Mouse (Mus musculus) neural tube, embryonic 10.5 days (tissue): ENCODE data around the gene Tnfrsf11a.
A peak's percentile ranks its signal among the peaks of the same experiment; 100 is the strongest.

Experiments used
- DNase-seq: peaks from one replicate; pipeline ENCODE4 v3.0.0-alpha.2; 2017; ENCODE audit warnings: low spot score; ENCODE audit errors: extremely low spot score

The Tnfrsf11a gene

DNA sequence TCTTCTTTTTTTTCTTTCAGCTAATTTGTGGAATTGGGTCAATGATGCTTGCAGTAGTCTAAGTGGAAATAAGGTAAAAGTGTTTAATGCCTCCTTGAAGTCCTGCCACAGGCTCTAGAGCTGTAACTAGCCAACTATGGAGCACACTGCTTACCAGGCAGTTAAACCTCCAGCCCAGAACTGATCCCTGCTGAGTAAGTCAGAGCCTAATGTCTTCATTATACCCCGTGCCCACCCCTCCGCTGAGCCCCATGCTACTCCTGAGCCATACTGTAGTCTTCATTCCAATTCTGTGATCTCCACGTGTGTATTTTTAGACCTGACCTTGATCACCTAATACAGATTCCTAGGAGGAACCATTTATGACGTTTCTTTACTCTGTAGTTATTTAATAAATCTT, 44.5 kb downstream of the Tnfrsf11a start:
- DNase-seq = no peak

DNA sequence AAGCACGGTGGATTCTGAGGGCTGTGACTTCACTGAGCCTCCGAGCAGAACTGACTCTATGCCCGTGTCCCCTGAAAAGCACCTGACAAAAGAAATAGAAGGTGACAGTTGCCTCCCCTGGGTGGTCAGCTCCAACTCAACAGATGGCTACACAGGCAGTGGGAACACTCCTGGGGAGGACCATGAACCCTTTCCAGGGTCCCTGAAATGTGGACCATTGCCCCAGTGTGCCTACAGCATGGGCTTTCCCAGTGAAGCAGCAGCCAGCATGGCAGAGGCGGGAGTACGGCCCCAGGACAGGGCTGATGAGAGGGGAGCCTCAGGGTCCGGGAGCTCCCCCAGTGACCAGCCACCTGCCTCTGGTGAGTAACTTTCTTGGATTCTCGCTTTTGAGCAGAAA, 46.9 kb downstream of the Tnfrsf11a start:
- no peak for DNase-seq

DNA sequence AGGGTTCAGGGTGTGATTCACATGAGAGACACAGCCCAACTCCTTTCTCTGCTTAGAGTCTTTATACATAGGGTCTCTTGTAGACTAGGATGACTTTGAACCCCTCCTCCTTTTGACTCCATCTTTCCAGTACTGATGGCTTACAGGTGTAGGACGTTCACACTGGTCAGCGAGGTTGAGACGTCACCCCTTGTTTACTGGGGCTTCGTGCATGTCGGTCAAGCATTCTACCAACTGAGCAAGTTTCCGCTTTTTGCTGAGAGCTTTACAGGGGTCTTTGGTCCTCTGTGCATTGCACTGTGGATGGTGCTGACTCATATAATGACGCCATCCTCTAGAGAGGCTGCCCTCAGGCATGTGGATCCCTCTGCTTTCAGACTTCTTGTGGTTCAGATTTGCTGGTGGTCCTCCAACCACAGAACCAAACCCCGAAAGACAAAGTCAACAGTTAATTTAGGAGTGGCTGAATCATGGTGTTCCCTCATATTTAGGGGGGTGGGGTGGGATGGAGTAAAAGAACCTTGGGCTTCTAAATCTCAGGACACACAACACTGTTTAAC, 47.3 kb downstream of the Tnfrsf11a start:
- no peak for DNase-seq

DNA sequence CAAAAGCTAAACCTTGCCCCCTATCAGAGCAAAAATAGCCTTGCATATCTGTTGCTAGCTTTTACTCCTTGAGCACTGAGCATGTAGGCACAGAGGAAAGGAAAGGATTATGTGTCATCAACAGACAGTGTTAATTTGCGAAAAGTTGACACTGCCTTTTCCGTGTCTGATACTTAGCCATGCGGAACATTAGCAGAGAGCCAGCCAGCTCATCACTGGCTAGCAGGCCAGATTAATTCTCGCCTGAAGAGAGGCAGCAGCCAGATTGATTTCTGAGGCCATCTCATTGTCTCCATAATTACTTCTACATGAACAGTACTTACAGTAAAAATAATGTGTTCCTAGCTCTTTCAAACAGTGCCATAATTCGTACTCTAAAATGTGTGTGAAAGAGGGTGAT, 48.7 kb downstream of the Tnfrsf11a start:
- DNase-seq = no peak

DNA sequence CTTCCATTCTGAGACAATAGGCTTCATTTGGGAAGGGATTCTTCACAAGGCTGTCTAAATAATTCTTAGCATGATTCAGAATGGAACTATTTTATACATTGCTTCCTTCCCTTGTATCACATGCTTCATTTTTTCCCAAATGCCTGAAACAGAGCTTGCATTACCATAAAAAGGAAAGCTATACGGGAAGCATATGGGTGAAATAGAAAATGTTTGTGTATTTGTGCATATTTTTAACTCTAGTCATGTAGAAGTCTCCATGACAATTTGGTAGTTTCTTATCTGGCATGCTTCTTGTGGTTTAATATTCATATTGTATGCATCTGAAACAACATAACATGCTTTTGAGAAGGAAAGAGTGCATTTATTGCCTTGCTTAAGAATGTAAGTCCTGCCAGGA, 52.3 kb downstream of the Tnfrsf11a start:
- no peak for DNase-seq

DNA sequence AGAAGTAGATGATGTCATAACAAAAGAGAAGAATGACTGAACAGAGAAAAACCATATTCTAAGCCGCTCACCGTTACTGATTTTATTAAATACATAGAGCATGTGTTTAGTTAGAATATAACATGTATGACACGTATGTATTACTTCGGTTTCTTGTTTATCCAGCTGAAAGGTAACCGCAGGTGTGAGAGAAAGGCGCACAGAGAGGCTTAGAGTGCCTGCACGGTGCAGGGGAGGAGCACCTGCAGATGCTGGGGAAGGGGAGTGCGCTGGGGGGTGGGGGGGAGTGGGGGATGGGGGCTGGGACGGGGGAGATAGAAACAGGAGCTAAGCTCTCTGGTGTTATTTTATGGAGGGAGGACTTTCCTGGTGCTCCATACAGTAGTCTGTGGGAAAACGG, 62.4 kb downstream of the Tnfrsf11a start:
- no peak for DNase-seq

DNA sequence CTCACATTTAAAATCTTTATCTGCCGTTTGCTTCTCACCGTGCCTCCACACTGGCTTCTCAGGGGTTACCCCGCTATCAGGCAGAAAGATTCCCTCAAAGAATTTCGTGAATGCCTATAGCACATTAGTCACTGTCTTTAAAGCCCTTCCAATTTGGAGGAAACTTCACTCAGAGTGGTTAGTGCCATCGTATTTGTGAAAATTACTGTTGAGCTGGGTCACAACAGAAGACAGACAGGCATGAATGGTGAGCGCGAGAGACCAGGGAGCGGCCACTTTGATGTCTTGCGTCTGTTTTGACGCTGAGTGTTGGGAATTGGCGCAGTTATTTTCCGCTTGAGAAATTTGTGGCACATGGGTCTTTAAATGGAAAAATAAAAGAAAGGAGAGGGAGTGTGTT, 62.9 kb downstream of the Tnfrsf11a start:
- DNase-seq = peak; percentile 28

DNA sequence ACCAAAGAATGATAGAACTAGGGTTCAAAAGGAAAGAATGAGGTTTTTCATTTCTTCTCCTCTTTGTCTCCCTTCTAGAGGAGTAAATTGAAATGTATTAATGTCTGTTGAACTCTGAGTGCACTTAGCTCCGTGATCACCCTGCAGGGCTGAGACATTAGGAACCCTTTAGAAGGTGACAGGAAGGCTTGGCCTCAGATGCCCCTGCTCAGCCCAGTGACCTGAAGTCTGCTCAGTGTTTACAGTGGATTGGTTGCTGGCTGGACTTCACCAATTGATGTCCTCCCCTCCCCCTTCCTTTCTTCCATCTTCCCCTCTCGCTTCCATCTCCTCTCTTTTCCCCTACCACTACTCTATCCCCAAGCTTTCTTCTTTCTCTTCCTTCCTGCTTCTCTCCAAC, 63.3 kb downstream of the Tnfrsf11a start:
- DNase-seq = peak; percentile 25

DNA sequence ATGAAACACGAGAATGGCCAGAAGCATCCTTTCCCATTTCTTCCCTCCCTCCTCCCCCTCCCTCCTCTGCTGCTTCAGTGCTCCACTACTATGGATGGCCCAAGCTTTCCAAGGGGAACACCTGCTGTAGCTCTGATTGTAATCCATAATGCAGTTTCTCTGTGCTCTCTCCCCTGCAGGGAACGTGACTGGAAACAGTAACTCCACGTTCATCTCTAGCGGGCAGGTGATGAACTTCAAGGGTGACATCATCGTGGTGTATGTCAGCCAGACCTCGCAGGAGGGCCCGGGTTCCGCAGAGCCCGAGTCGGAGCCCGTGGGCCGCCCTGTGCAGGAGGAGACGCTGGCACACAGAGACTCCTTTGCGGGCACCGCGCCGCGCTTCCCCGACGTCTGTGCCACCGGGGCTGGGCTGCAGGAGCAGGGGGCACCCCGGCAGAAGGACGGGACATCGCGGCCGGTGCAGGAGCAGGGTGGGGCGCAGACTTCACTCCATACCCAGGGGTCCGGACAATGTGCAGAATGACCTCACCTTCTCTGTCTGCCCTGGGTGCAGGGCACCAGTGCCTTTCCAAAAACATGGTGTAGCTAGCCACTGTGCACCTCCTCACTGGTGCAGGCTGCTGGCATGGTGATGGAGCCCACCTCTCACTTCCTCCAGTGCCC, 64.0 kb downstream of the Tnfrsf11a start:
- DNase-seq = peak; percentile 21

DNA sequence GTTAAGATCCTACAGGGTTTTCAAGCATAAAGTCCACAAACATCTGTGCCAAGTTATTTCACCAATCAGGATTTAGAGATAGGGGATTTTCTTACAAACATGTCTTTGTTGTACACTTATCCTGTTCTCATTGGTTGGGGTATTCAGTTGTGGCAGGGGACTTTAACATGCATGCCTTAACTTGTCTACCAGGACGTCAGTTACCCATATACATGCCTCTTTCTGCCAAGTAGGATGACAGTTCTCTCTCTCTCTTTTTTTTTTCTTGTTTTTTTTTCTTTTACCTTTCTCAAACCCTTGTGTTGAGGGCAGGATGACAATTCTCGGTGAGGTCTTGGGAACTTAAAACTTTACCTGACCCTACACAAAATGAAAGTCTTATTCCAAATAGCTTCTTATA, 65.9 kb downstream of the Tnfrsf11a start:
- no peak for DNase-seq

DNA sequence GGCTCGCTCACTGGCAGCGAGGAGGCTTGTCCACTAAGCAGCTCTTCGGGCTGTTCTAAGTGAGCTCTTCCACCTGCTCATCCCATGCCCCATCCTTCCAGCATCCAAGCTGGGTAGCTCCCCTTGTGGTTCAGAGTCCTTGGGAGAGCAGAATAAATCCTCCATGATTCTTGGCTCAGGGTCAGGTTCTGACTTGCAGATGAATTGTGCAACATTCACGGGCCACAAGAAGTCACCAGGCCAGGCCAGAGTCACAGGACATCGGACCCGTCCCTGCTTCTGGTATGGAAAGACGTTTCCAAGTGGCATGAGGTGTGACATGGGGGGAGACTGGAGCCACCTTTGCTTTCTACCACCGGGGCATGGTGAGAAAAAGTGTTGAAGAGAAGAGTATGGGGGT, 68.3 kb downstream of the Tnfrsf11a start:
- no peak for DNase-seq

DNA sequence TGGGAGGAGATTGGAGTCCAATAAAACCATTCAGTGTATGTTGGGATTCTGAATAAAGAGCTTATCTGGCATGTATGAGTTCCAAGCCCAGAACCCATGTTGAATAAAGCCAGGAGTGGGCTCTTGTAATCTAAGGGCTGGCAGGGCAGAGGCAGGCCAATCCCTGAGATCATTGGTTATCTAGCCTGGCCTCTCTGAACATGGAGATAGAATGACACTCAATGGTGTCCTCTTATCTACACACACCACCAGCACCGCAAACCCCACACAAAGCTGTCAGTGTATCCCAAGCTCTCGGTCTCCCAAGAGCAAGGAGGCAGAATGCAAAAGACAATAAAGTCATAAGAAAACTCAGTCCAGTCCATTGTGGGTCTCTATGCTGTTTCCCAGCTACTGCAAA, 70.8 kb downstream of the Tnfrsf11a start:
- no peak for DNase-seq

DNA sequence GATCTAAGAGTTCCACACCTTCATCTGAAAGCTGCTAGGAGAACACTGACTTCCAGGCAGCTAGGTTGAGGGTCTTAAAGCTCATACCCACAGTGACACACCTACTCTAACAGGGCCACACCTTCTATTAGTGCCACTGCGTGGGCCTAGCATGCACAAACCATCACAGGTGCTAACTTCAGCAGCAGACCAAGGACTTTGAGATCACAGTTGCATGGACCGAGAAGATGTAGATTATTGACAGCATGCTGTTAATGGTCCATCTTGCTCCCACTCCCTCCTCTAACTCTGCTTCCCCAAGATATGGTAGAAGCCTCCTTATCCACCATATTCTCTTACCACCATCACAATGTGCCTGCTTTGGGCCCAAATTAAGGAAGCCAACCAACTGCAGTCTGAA, 79.2 kb downstream of the Tnfrsf11a start:
- DNase-seq = no peak

DNA sequence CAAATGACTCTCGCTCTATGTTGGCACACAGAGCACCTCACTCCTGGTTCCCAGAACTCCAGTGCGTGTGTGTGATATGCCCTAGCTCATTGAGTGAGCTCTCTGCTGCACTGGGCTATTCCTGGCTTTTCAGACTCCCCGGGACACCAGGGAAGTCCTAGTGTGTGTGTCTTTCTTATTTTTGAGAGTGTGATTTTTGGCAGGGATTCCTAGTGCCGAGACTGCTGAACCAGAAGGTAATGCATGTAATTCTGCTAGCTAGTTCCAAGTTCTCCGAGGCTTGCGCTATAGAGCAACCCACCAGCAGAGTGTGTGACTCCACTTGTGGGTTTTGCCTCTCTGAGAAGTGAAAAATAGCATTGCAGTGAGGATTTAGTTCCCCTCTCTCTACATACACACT, 96.1 kb downstream of the Tnfrsf11a start:
- no peak for DNase-seq

DNA sequence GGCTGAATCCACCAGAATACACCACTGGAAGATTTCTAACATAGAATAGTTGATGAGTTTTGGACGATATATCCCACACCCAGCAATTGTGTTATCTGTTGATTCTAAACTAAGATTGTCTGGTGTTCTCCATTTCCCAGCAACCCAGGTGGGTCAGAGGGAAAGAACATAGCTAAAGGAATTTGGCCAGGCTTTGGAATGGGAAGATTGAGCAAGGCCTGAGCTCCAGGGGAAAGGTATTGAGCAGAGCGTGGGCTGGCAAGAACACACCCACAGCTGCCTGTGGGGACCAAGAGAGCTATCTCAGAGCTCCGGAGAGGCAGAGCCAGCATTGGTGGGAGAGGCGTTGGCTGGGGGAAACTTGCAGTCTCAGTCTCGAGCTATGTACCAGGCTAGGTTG, 97.3 kb downstream of the Tnfrsf11a start:
- no peak for DNase-seq

DNA sequence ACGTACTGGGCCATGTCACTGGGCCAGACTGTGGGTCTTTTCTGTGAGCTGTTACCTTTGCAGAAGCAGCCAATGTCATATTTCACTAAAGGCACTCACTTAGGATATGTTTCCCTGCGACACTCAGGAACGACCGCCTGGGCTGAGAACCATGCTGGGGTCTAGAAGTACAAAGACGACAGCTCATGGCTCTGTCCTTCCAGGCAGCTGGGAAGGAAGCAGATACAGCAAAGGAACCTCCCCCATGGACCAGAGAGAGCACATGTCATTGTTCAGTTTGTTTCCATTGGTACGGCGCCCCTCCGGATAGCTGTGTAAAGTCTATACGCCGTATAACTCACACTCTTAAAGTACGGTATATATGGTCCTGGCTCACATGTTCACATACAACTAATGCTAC, 97.9 kb downstream of the Tnfrsf11a start:
- DNase-seq = no peak

DNA sequence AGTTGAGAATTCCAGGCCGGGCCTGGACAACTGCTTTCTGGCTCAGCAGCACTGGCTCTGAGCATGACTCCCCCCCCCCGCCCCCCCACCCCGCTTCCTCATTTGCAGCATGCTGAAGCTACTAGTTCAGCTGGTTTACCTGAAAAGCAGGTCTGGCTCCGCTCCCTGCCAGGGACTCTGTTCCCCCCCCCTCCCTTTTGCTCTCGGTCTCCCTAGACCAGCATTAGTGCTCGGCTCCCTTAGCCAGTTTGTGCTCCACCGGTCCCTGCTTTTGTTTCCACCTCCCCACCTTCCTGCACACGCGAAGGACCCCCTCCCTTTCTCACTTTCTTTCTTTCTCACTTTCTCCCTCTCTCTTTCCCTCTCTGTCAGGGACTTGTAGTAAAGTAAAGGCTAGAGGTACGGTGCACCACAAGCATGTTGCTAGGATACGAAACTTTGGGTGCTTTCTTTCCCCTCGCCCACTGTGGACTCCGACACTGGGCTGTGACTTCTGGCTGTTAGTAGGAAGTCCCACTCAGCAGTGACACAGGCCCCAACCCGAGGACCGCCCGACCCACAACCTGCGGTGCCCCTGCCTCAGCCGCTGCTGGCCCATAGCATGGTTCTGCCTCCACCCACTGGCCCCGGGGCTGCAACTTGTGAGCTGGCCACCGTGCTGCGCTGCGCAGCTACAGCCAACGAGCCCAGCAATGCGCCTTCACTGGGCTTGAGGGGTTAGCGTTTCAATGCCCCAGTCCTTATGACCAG, 100.2 kb downstream of the Tnfrsf11a start:
- DNase-seq = peak; percentile 55

DNA sequence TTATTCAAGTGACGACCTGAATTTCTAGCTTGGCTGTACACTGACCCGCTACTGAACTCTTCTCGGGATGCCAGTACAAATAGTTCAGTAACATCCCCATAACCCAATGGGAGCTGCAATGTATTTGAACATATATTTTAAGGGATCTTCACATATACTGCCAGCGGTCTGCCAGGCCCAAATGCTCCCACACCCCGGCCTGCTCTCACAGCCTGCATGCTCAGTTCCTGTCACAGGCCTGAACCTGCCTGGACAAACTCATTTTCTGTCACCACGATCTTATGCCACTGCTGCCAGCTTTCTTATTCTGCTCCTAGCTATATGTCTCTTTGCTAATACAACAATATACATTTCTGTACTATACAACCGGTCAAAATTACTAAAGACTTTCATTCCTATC, 100.9 kb downstream of the Tnfrsf11a start:
- DNase-seq = no peak

DNA sequence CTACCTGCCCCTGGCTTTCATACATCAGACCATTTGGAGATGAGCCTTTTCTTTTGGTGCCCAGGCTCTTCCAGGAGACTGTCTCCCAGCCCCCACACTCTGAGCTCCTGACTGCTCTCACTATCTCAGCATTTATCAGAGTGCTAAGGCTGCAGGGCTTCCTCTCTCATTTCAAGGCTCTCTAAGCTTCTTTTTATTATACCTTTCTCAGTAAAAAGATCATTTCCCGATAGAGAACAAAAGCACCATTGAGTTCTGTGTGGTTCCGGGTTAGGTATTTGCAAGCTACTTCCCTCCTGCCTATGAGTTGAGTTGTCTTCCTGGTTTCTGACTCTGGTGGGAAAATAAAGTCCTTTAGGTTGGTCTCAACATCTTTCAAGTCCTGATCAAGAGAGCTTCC, 103.0 kb downstream of the Tnfrsf11a start:
- DNase-seq = no peak

DNA sequence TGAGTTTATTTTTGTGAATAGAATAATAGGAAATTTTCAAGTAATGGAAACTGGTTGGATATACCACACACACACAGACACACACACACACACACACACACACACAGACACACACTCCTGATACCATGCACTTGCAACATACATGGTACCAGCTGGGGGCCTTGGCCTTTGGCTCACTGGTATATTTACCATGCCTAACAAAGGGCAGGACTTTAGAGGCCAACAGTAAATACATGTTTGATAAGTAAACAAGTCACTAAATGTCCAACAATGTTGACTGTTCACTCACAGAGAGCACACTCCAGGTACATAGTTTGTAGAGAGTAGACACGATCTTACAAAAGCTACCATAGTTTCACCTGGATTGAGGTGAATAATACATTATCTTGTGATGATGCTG, 104.6 kb downstream of the Tnfrsf11a start:
- DNase-seq = no peak

DNA sequence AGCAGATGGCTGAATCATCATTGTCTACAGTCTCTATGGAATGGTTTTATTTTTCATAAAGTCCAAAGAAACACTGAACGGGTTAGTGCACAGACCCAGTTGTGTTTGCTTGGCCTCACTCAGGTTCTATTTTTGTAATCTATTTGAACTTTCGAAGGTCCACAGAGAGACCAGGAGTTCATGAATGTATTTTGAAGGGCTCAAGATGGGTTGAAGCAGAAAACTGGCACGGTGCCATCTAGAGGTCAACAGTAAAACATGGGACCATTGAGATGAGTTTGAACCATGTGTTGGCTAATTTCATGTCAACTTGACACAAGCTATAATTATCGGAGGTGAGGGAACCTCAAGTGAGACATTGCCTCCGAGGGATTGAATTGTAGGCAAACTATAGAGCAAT, 105.1 kb downstream of the Tnfrsf11a start:
- no peak for DNase-seq

DNA sequence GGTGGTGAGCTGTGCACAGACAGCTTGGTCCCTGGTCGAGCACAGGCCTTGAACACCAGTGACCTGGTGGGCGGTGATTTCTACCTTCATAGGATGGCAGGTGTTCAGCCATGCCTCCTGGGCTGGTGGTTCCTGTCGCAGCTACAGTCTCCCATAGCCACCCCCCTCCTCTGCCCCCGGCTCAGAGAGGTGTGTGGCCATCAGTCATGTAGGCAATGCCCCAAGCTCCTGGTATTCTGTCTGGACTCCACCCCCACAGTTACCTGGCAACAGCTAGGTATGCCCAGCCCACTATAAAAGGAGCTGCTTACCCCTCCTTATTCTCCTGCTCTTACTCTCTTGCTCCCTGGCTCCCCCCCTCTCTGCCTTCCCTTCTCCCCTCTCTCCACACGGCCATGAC, 105.8 kb downstream of the Tnfrsf11a start:
- no peak for DNase-seq
